Mouse (Mus musculus): ENCODE data around the gene Acd. TPM values are rescaled to one million over a fixed set of nuclear protein-coding genes. Genes with fewer than 3 reads are reported as not detected.

The Acd gene
- total RNA-seq (2023) = 10 to 100 TPM; 93.3 to 95.1 TPM

DNA sequence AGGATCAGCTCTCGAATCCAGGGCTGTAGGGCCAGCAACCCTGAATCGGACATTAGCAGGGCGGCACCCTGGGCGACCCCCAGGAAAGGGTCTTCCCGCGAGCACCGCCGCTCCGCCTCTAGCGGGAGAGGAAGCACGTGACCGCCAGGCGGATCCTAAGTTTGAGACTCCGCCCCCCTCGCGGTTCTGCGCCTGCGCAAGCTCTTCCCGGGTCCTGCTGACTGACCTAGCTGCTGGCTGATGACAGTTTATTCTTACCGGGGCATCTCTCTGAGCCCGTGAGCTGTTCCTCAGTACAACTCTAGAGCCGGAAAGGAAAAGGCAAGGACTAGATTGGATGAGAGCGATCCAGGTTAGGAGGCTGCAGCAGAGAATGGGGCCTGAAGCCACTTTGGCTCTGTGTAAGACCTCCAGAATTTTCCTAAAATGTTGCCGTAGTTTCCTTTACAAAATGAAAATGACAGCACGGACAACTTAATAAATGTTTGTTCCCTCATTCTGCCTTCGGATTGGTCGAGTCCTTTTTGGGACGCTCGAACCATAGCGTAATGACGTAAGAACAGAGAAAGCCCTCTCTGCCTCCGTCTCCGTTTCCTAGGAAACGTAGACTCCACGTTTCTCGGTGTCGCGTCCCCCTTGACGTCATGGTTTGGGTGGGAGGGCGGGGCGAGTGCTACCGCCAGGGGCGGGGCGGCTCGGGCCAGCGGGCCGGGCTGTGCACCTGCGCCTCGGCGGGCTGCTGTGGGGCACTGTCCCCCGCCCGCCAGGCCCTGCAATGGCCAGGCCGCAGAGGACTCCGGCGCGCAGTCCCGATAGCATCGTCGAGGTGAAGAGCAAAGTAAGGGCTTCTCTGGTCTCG is at the start of gene Acd, which contains the start of gene Pard6a:
TSS of gene Acd (minus strand) at position 137 of the 859 bp plus-strand sequence.
TSS of gene Pard6a (plus strand) at position 183 of the 859 bp plus-strand sequence.

DNA sequence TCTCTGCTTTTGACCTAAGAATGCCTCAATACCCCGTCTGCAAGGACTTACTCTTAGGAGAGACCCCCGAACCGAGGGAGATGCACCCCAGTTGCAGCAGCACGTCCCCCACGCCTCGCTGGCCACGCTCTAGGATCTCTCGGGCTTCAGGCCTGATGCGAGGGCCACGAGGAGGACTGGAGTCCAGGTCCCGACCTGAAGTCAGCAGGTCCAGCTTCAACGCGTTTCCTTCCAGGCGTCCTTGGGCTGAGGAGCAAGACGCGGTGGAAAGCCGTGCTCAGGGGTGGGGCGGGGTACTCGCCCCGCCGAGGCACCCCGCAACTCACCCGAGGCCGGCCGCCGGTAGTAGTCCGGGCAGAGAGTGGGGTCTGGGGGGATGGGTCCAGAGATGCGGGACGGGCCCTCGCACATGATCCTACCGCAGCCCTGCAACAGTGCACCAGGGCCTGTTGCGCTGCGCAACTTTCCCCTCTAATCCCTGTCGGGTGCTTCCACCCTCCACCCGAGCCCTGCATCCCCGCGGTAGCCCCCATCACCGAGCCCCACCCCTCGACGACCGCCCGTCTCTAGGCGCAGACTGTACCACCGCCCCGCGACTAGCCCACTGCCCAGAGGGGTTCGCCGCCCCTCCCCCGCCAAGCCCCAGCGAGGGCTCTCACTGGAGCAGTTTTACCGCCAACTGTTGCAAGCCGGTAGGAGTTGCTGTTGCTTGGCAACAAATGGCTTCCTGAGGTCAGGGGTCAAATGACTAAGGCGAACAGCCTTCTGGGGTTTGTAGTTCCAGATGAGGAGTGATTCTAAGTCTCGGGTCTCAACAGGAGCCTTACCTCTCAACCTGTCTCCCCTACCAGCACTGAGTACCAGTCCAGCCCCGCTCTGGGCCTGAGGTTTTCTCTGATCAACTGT is 6.8 kb upstream of the Acd start, which contains the start of the genes 4933405L10Rik and Enkd1:
TSS of gene 4933405L10Rik (plus strand) at position 158 of the 906 bp plus-strand sequence.
TSS of gene Enkd1 (minus strand) at position 713 of the 906 bp plus-strand sequence.

DNA sequence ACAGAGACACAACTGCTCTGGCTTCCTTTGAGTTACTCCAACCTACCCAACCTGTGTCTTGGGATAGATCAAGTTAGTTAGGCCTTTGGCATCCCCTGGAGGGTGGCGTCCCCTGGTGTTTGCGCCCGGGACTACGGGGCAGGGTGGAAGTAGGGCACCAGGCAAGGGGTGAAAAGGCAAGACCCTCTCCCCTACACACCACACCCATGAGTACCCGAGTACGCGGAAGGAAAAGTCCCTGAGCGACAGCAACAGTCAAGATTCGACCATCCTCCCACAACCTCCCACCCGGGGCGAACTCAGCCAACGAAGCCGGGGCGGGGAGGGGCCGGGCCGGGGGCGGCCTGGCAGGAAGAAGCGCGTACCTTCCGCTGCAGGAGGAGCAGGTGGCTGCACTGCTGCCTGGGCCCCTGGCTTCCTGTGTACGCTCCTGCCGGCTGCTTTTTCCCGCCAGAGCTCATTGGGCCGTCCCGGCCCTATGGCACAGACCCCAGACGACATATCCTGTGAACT is 15.1 kb downstream of the Acd start, which contains the start of gene Carmil2:
TSS of gene Carmil2 (plus strand) at position 479 of the 513 bp plus-strand sequence.

Other genes starting within 250 kb of the Acd start
- gene Tppp3, start 229.6 kb downstream of the Acd start, total RNA-seq (2023) = 1 to 10 TPM in 1 of 2 experiments, under 1 TPM in 1; 0.56 to 1.3 TPM
- gene Zdhhc1, start 204.2 kb downstream of the Acd start, total RNA-seq (2023) = 1 to 10 TPM; 4.0 to 5.3 TPM
- not detected for gene Hsd11b2, start 182.3 kb downstream of the Acd start, total RNA-seq (2023)
- gene Atp6v0d1, start 135.1 kb downstream of the Acd start, total RNA-seq (2023) = 10 to 100 TPM; 82.3 to 98.5 TPM
- gene Ripor1, start 95.8 kb downstream of the Acd start, total RNA-seq (2023) = 10 to 100 TPM; 24.3 to 32.2 TPM
- 100 to 1,000 TPM; 182 to 207 TPM for gene Ctcf, start 64.5 kb downstream of the Acd start, total RNA-seq (2023)
- gene Agrp, start 63.7 kb downstream of the Acd start, total RNA-seq (2023) = not detected
- gene Carmil2, start 14.8 kb downstream of the Acd start, total RNA-seq (2023) = 100 to 1,000 TPM; 155 to 156 TPM
- gene Pard6a, start within 50 bp of the Acd start, total RNA-seq (2023) = 10 to 100 TPM; 14.9 to 16.3 TPM
- gene 4933405L10Rik, start 6.6 kb upstream of the Acd start, total RNA-seq (2023) = not detected
- 1 to 10 TPM; 4.2 to 4.3 TPM for gene Enkd1, start 7.1 kb upstream of the Acd start, total RNA-seq (2023)
- 1 to 10 TPM; 4.1 to 6.5 TPM for gene Gfod2, start 57.6 kb upstream of the Acd start, total RNA-seq (2023)
- 10 to 100 TPM; 36.8 to 38.6 TPM for gene Ranbp10, start 126.2 kb upstream of the Acd start, total RNA-seq (2023)
- 1 to 10 TPM; 1.4 to 1.6 TPM for gene Tsnaxip1, start 126.6 kb upstream of the Acd start, total RNA-seq (2023)
- 10 to 100 TPM; 17.6 to 18.1 TPM for gene Cenpt, start 152.2 kb upstream of the Acd start, total RNA-seq (2023)
- gene Thap11, start 154.0 kb upstream of the Acd start, total RNA-seq (2023) = 10 to 100 TPM; 17.1 to 19.7 TPM
- gene Nutf2, start 159.5 kb upstream of the Acd start, total RNA-seq (2023) = 10 to 100 TPM; 17.1 to 31.8 TPM
- 10 to 100 TPM; 75.9 to 79.6 TPM for gene Edc4, start 179.8 kb upstream of the Acd start, total RNA-seq (2023)
- gene Nrn1l, start 192.5 kb upstream of the Acd start, total RNA-seq (2023) = 1 to 10 TPM in 1 of 2 experiments, not detected in 1; 1.3 TPM
- 10 to 100 TPM; 22.5 to 30.1 TPM for gene Pskh1, start 199.3 kb upstream of the Acd start, total RNA-seq (2023)
- 1 to 10 TPM; 2.0 to 3.5 TPM for gene Ctrl, start 232.8 kb upstream of the Acd start, total RNA-seq (2023)
- 100 to 1,000 TPM; 141 to 157 TPM for gene Psmb10, start 237.3 kb upstream of the Acd start, total RNA-seq (2023)
- gene Lcat, start 242.3 kb upstream of the Acd start, total RNA-seq (2023) = under 1 TPM in 1 of 2 experiments, not detected in 1; 0.67 TPM

Measured in B cell, adult 67 days (primary cell).